Mouse (Mus musculus): Measurements from ENCODE around the gene Arhgap33. TPM values are rescaled to one million over a fixed set of nuclear protein-coding genes. Genes with fewer than 3 reads are reported as not detected.
A peak's percentile ranks its signal among the peaks of the same experiment; 100 is the strongest.

Arhgap33 gene
- 1.0 and 1.1 TPM in 2 replicates for polyA plus RNA-seq (2015; fragmentation: Nextera tagmentation; extraction: Ambion mirVana)

DNA sequence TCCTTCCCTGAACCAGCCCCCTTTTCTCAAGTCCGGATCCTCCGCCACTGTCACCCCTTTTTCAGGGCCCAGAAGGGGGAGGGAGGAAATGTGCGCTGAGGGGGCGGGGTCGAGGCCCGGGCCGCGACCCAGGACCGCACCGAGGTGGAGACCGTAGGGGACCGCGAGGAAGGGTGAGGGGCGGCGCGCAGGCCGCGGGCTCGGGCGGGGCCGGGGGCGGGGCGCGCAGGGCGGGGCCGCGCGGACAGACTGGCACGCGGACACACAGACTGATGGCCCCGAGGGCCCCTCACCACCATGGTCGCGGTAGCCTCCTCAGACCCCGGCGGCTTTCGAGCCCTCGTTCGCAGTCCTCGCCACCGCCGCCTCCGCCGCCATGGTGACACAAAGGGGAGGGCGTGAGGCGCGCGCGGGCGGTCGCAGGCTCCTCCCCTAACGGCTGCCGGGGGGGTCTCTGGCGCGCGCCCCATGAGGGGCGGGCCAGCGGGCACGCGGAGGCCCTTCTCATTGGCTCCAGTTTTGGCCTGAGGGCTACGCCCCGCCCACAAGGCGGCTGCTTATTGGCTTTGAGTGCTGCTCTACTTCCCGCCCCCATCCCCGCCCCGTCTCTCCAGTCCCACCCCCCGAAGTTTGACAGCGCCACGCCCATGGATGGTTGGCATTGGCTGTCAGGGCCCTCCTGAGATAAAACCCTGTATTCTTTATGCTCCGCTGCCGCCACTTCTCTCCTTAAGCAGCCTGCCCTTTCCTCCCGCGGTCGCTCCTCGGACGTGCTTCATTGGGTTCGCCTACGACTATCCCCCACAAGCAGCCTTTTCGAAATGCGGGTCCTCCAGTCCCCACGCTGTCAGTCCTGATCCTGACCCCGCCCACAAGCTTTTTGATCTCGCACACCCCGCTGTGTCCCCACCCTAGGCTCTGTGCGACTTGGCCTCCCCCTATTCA, at the start of gene Arhgap33:
Gene Arhgap33, minus strand, starts transcription at position 428 of the 945 bp plus-strand sequence.
- Histone ChIP-seq H3K4me1 (ENCODE audit: insufficient read depth) (peaks cover 14% of the 10 kb centered on the region), H3K27me3 (ENCODE audit: insufficient read depth, low read length) (no peaks in the 10 kb centered on the region), H3K36me3 (replicated peaks; ENCODE audit: insufficient read depth, low read length) (peaks cover 12% of the 10 kb centered on the region), H3K9ac (replicated peaks) (peak within 1 kb of the TSS; percentile 76), H3K4me3 (ENCODE audit: low read depth, low read length) (peak within 1 kb of the TSS; percentile 73), H3K4me2 (ENCODE audit: low read depth, low read length) (peak within 1 kb of the TSS; percentile 100), H3K9me3 (ENCODE audit: low read length) (no peaks in the 10 kb centered on the region), H3K27ac (ENCODE audit: low read depth) (peak within 1 kb of the TSS; percentile 57)
- ATAC-seq (peak; percentile 97), DNase-seq (peak; percentile 98)
- TF ChIP-seq CTCF (IDR thresholded peaks at IDR 0.05; ENCODE audit: low read depth) = no peak
- TF ChIP-seq EP300 (IDR thresholded peaks at IDR 0.05; ENCODE audit: low read depth) = no peak
- WGBS (ENCODE audit: insufficient replicate concordance) = under 1% methylated on average over 44 of the region's 84 CpGs

- ATAC-seq = no peak
- 87% methylated on average over 10 of the region's 10 CpGs for WGBS (ENCODE audit: insufficient replicate concordance)
- no peak for DNase-seq
- Histone ChIP-seq H3K9ac (replicated peaks) (no peak overlapping the region), H3K27me3 (ENCODE audit: insufficient read depth, low read length) (no peaks in the 10 kb centered on the region), H3K36me3 (replicated peaks; ENCODE audit: insufficient read depth, low read length) (peaks cover 72% of the 10 kb centered on the region), H3K9me3 (ENCODE audit: low read length) (no peaks in the 10 kb centered on the region), H3K27ac (ENCODE audit: low read depth) (no peak overlapping the region), H3K4me2 (ENCODE audit: low read depth, low read length) (no peak overlapping the region), H3K4me1 (ENCODE audit: insufficient read depth) (peaks cover 9% of the 10 kb centered on the region; the same call in 1 of the 2 replicates), H3K4me3 (ENCODE audit: low read depth, low read length) (no peak overlapping the region)
- no peak for TF ChIP-seq CTCF (IDR thresholded peaks at IDR 0.05; ENCODE audit: low read depth)
These were observed 49.5 kb upstream of the Arhgap33 start for GRCm38 (mm10) chr7:30584339-30584738.

GRCm38 (mm10) chr7:30581547-30581946, 46.7 kb upstream of the Arhgap33 start:
- TF ChIP-seq CTCF (IDR thresholded peaks at IDR 0.05; ENCODE audit: low read depth) (no peak), EP300 (IDR thresholded peaks at IDR 0.05; ENCODE audit: low read depth) (no peak)
- H3K27ac ChIP-seq (ENCODE audit: low read depth) = no peak overlapping the region
- no peaks in the 10 kb centered on the region for H3K9me3 ChIP-seq (ENCODE audit: low read length)
- peaks cover 94% of the 10 kb centered on the region for H3K36me3 ChIP-seq (replicated peaks; ENCODE audit: insufficient read depth, low read length)
- no peaks in the 10 kb centered on the region for H3K27me3 ChIP-seq (ENCODE audit: insufficient read depth, low read length)
- H3K4me3 ChIP-seq (ENCODE audit: low read depth, low read length) = no peak overlapping the region
- DNase-seq (no peak), ATAC-seq (no peak)
- no peak overlapping the region for H3K9ac ChIP-seq (replicated peaks)
- H3K4me2 ChIP-seq (ENCODE audit: low read depth, low read length) = no peak overlapping the region
- 94% methylated on average over 16 of the region's 16 CpGs for WGBS (ENCODE audit: insufficient replicate concordance)
- H3K4me1 ChIP-seq (ENCODE audit: insufficient read depth) = no peaks in the 10 kb centered on the region

DNA sequence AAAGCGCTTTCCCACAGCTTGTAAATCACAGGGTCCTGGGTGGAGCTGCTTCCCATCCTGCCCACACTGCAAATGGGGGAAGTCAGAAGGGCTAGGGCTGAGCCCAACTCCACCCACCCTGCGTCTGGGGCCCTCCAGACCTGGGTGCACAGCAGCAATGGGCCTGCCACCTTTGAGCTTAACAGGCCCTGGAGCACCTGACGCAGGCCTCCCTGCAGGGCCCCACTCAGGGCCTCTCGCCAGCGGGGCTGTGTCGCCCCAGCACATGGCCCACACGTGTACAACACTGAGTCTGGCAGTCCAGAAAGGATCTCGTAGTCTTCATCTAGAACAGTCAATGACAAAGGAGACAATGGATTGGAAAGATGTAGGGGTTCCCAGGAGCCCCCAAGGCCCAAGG, 45.1 kb upstream of the Arhgap33 start:
- Histone ChIP-seq H3K4me3 (ENCODE audit: low read depth, low read length) (no peak overlapping the region), H3K36me3 (replicated peaks; ENCODE audit: insufficient read depth, low read length) (peaks cover 94% of the 10 kb centered on the region), H3K4me2 (ENCODE audit: low read depth, low read length) (no peak overlapping the region), H3K27ac (ENCODE audit: low read depth) (no peak overlapping the region), H3K9me3 (ENCODE audit: low read length) (no peaks in the 10 kb centered on the region), H3K9ac (replicated peaks) (no peak overlapping the region), H3K4me1 (ENCODE audit: insufficient read depth) (no peaks in the 10 kb centered on the region), H3K27me3 (ENCODE audit: insufficient read depth, low read length) (no peaks in the 10 kb centered on the region)
- no peak for DNase-seq
- whole genome bisulfite sequencing (ENCODE audit: insufficient replicate concordance) = 83% methylated on average over 8 of the region's 8 CpGs
- no peak for TF ChIP-seq CTCF (IDR thresholded peaks at IDR 0.05; ENCODE audit: low read depth)
- no peak for TF ChIP-seq EP300 (IDR thresholded peaks at IDR 0.05; ENCODE audit: low read depth)
- no peak for ATAC-seq

- no peaks in the 10 kb centered on the region for H3K4me1 ChIP-seq (ENCODE audit: insufficient read depth)
- no peak overlapping the region for H3K9ac ChIP-seq (replicated peaks)
- peaks cover 89% of the 10 kb centered on the region for H3K36me3 ChIP-seq (replicated peaks; ENCODE audit: insufficient read depth, low read length)
- ATAC-seq = peak; percentile 83
- H3K4me3 ChIP-seq (ENCODE audit: low read depth, low read length) = no peak overlapping the region
- whole genome bisulfite sequencing (ENCODE audit: insufficient replicate concordance) = 64% methylated on average over 2 of the region's 2 CpGs
- H3K27me3 ChIP-seq (ENCODE audit: insufficient read depth, low read length) = no peaks in the 10 kb centered on the region
- TF ChIP-seq CTCF (IDR thresholded peaks at IDR 0.05; ENCODE audit: low read depth) = no peak
- peak; percentile 87 for TF ChIP-seq EP300 (IDR thresholded peaks at IDR 0.05; ENCODE audit: low read depth)
- no peaks in the 10 kb centered on the region for H3K9me3 ChIP-seq (ENCODE audit: low read length)
- H3K4me2 ChIP-seq (ENCODE audit: low read depth, low read length) = no peak overlapping the region
- DNase-seq = peak; percentile 58
- no peak overlapping the region for H3K27ac ChIP-seq (ENCODE audit: low read depth)
These were observed 38.1 kb upstream of the Arhgap33 start for GRCm38 (mm10) chr7:30572969-30573368.

- DNase-seq (no peak), ATAC-seq (peak; percentile 56)
- 67% methylated on average over 5 of the region's 5 CpGs for WGBS (ENCODE audit: insufficient replicate concordance)
- TF ChIP-seq CTCF (IDR thresholded peaks at IDR 0.05; ENCODE audit: low read depth) (peak; percentile 15; the same call in 1 of the 2 replicates), EP300 (IDR thresholded peaks at IDR 0.05; ENCODE audit: low read depth) (no peak)
- Histone ChIP-seq H3K4me3 (ENCODE audit: low read depth, low read length) (no peak overlapping the region), H3K9ac (replicated peaks) (no peak overlapping the region), H3K27ac (ENCODE audit: low read depth) (no peak overlapping the region), H3K4me2 (ENCODE audit: low read depth, low read length) (no peak overlapping the region), H3K36me3 (replicated peaks; ENCODE audit: insufficient read depth, low read length) (peaks cover 89% of the 10 kb centered on the region), H3K4me1 (ENCODE audit: insufficient read depth) (no peaks in the 10 kb centered on the region), H3K9me3 (ENCODE audit: low read length) (no peaks in the 10 kb centered on the region), H3K27me3 (ENCODE audit: insufficient read depth, low read length) (no peaks in the 10 kb centered on the region)
These were observed 37.5 kb upstream of the Arhgap33 start for GRCm38 (mm10) chr7:30572389-30572788.
